ENCODE assay signal across 28 mouse cellular contexts in the genomic region with DNA sequence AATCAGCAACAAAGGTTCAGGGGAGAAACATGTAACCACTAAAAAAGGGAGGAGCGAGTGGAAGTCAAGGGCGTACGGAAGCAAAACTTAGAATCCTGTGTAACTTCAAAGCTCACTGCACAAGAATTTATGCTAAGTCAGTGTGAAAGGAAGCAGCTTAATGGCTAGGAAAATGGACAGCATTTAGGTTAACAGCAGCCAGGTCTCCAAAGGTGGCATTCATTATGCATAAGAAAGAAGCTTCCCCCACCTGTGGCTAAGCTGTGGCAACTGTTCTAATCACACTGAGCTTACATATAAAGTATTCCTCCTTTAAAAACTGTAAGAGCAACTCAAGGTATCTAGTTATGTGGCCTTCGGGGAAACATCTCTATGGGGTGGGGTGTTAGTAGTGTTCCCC.
"Had no signal": no experiment of that assay in that cellular context is flagged by ENCODE, and none has a peak within 500 bp of the region (broad histone marks: within the 10 kb centered on the region; RNA-seq: fewer than 3 reads in every experiment).

No protein-coding gene starts in this region.

- H3K27me3 ChIP-seq: heart, embryonic 12.5 days; hindbrain, embryonic 12.5 days; intestine, embryonic 15.5 days; limb, embryonic 12.5 days; liver, embryonic 13.5 days; liver, embryonic 15.5 days had no signal

- H3K4me2 ChIP-seq: heart, embryonic 12.5 days; hindbrain, embryonic 12.5 days; hindbrain, embryonic 14.5 days; intestine, embryonic 15.5 days; limb, embryonic 12.5 days; liver, embryonic 11.5 days; liver, embryonic 13.5 days; liver, embryonic 15.5 days had no signal

- H3K9me3 ChIP-seq: heart, embryonic 10.5 days; heart, embryonic 12.5 days; hindbrain, embryonic 10.5 days; hindbrain, embryonic 12.5 days; intestine, embryonic 15.5 days; limb, embryonic 10.5 days; limb, embryonic 12.5 days; liver, embryonic 13.5 days; liver, embryonic 15.5 days had no signal

- H3K9ac ChIP-seq: heart, embryonic 12.5 days; hindbrain, embryonic 12.5 days; hindbrain, embryonic 14.5 days; intestine, embryonic 15.5 days; limb, embryonic 12.5 days; liver, embryonic 13.5 days; liver, embryonic 15.5 days had no signal

- H3K4me3 ChIP-seq: gastrocnemius, adult 2 months; heart, embryonic 10.5 days; heart, embryonic 12.5 days; hindbrain, embryonic 10.5 days; hindbrain, embryonic 12.5 days; intestine, embryonic 15.5 days; layer of hippocampus, adult 2 months; left cerebral cortex, adult 2 months; limb, embryonic 10.5 days; limb, embryonic 12.5 days; liver, embryonic 13.5 days; liver, embryonic 15.5 days had no signal

- DNase-seq: gastrocnemius, adult 2 months; gastrocnemius, postnatal 10 days; gastrocnemius, postnatal 36 days; heart, adult 18-20 months; heart, postnatal 10 days; heart, postnatal 4 days; kidney, adult 18-20 months; kidney, adult 8-10 months; kidney, postnatal 10 days; kidney, postnatal 25 days; kidney, postnatal 4 days; liver; liver, embryonic 13.5 days had no signal

- H3K4me1 ChIP-seq: heart, embryonic 10.5 days; heart, embryonic 12.5 days; hindbrain, embryonic 10.5 days; hindbrain, embryonic 12.5 days; intestine, embryonic 15.5 days; limb, embryonic 10.5 days; limb, embryonic 12.5 days; liver, embryonic 13.5 days; liver, embryonic 15.5 days had no signal

- ATAC-seq: hindbrain, embryonic 16.5 days; inflammation-experienced regulatory T-cells, adult 6 months; intestine, embryonic 15.5 days; intestine, postnatal 0 days had no signal

- H3K27ac ChIP-seq: gastrocnemius, adult 2 months; heart, embryonic 10.5 days; hindbrain, embryonic 10.5 days; hindbrain, embryonic 12.5 days; hindbrain, embryonic 14.5 days; intestine, embryonic 15.5 days; layer of hippocampus, adult 2 months; left cerebral cortex, adult 2 months; limb, embryonic 10.5 days; limb, embryonic 12.5 days; liver, embryonic 13.5 days; liver, embryonic 15.5 days had no signal
